Mouse (Mus musculus): ENCODE data around the gene Rgs8. TPM values are rescaled to one million over a fixed set of nuclear protein-coding genes. Genes with fewer than 3 reads are reported as not detected.
A peak's percentile ranks its signal among the peaks of the same experiment; 100 is the strongest.

Gene Rgs8
- total RNA-seq, 1 experiment: 0.31 TPM

- Histone ChIP-seq H3K9ac (ENCODE audit: insufficient read depth, low read depth, low read length, poor library complexity, severe bottlenecking) (no peak overlapping the region), H3K36me3 (ENCODE audit: control insufficient read depth, insufficient read depth, low read length, poor library complexity, severe bottlenecking) (no peaks in the 10 kb centered on the region), H3K4me3 (ENCODE audit: insufficient read depth in 1 of 2, low read depth in 1 of 2, low read length in 2 of 2, poor library complexity in 1 of 2, severe bottlenecking in 1 of 2) (no peak overlapping the region), H3K27ac (ENCODE audit: insufficient read depth, low read depth, low read length, poor library complexity, severe bottlenecking) (no peak overlapping the region), H3K9me3 (ENCODE audit: control insufficient read depth, insufficient read depth, low read depth, low read length) (no peaks in the 10 kb centered on the region), H3K4me1 (ENCODE audit: control insufficient read depth in 2 of 2, insufficient read depth in 2 of 2, low read length in 2 of 2, poor library complexity in 1 of 2) (peaks cover 0 to 3% of the 10 kb centered on the region in 2 experiments; a peak in 1 of 4 replicates)
- in situ Hi-C loops (cut with MboI; ENCODE audit: low sequenced_read_pairs in 2 of 2, unreplicated experiment in 2 of 2): no loop called here
- TF ChIP-seq ZC3H11A (IDR thresholded peaks at IDR 0.05; ENCODE audit: borderline replicate concordance, low read depth, low read length) (no peak), HCFC1 (IDR thresholded peaks at IDR 0.05; ENCODE audit: borderline replicate concordance, insufficient read depth, low read length) (no peak), CHD2 (IDR thresholded peaks at IDR 0.05; ENCODE audit: low read depth, low read length) (no peak), MAFK (IDR thresholded peaks at IDR 0.05; ENCODE audit: insufficient read depth, low read depth, low read length) (no peak), ZNF384 (IDR thresholded peaks at IDR 0.05; ENCODE audit: low read depth, low read length) (no peak)
- no peak for DNase-seq (ENCODE audit: low read depth, low spot score)
These were observed 15.0 kb downstream of the Rgs8 start for GRCm38 (mm10) chr1:153667781-153668180.

GRCm38 (mm10) chr1:153669086-153669485 lies 16.3 kb downstream of the Rgs8 start:
- Histone ChIP-seq H3K27ac (ENCODE audit: insufficient read depth, low read depth, low read length, poor library complexity, severe bottlenecking) (no peak overlapping the region), H3K36me3 (ENCODE audit: control insufficient read depth, insufficient read depth, low read length, poor library complexity, severe bottlenecking) (no peaks in the 10 kb centered on the region), H3K9me3 (ENCODE audit: control insufficient read depth, insufficient read depth, low read depth, low read length) (no peaks in the 10 kb centered on the region), H3K4me3 (ENCODE audit: insufficient read depth in 1 of 2, low read depth in 1 of 2, low read length in 2 of 2, poor library complexity in 1 of 2, severe bottlenecking in 1 of 2) (no peak overlapping the region), H3K4me1 (ENCODE audit: control insufficient read depth in 2 of 2, insufficient read depth in 2 of 2, low read length in 2 of 2, poor library complexity in 1 of 2) (peaks cover 0 to 3% of the 10 kb centered on the region in 2 experiments; a peak in 1 of 4 replicates), H3K9ac (ENCODE audit: insufficient read depth, low read depth, low read length, poor library complexity, severe bottlenecking) (no peak overlapping the region)
- no peak for TF ChIP-seq CHD2 (IDR thresholded peaks at IDR 0.05; ENCODE audit: low read depth, low read length)
- no peak for TF ChIP-seq ZC3H11A (IDR thresholded peaks at IDR 0.05; ENCODE audit: borderline replicate concordance, low read depth, low read length)
- no peak for TF ChIP-seq ZNF384 (IDR thresholded peaks at IDR 0.05; ENCODE audit: low read depth, low read length)
- no peak for TF ChIP-seq HCFC1 (IDR thresholded peaks at IDR 0.05; ENCODE audit: borderline replicate concordance, insufficient read depth, low read length)
- TF ChIP-seq MAFK (IDR thresholded peaks at IDR 0.05; ENCODE audit: insufficient read depth, low read depth, low read length): no peak
- in situ Hi-C loops (cut with MboI; ENCODE audit: low sequenced_read_pairs in 2 of 2, unreplicated experiment in 2 of 2): no loop called here
- DNase-seq (ENCODE audit: low read depth, low spot score): no peak

GRCm38 (mm10) chr1:153669728-153670127 lies 16.9 kb downstream of the Rgs8 start:
- Histone ChIP-seq H3K4me1 (ENCODE audit: control insufficient read depth in 2 of 2, insufficient read depth in 2 of 2, low read length in 2 of 2, poor library complexity in 1 of 2) (peaks cover 0 to 3% of the 10 kb centered on the region in 2 experiments; a peak in 1 of 4 replicates), H3K27ac (ENCODE audit: insufficient read depth, low read depth, low read length, poor library complexity, severe bottlenecking) (no peak overlapping the region), H3K9me3 (ENCODE audit: control insufficient read depth, insufficient read depth, low read depth, low read length) (no peaks in the 10 kb centered on the region), H3K4me3 (ENCODE audit: insufficient read depth in 1 of 2, low read depth in 1 of 2, low read length in 2 of 2, poor library complexity in 1 of 2, severe bottlenecking in 1 of 2) (no peak overlapping the region), H3K36me3 (ENCODE audit: control insufficient read depth, insufficient read depth, low read length, poor library complexity, severe bottlenecking) (no peaks in the 10 kb centered on the region), H3K9ac (ENCODE audit: insufficient read depth, low read depth, low read length, poor library complexity, severe bottlenecking) (no peak overlapping the region)
- in situ Hi-C loops (cut with MboI; ENCODE audit: low sequenced_read_pairs in 2 of 2, unreplicated experiment in 2 of 2): no loop called here
- DNase-seq (ENCODE audit: low read depth, low spot score): no peak
- TF ChIP-seq ZC3H11A (IDR thresholded peaks at IDR 0.05; ENCODE audit: borderline replicate concordance, low read depth, low read length) (no peak), MAFK (IDR thresholded peaks at IDR 0.05; ENCODE audit: insufficient read depth, low read depth, low read length) (no peak), CHD2 (IDR thresholded peaks at IDR 0.05; ENCODE audit: low read depth, low read length) (no peak), ZNF384 (IDR thresholded peaks at IDR 0.05; ENCODE audit: low read depth, low read length) (no peak)

GRCm38 (mm10) chr1:153671352-153671751 lies 18.5 kb downstream of the Rgs8 start:
- Histone ChIP-seq H3K36me3 (ENCODE audit: control insufficient read depth, insufficient read depth, low read length, poor library complexity, severe bottlenecking) (no peaks in the 10 kb centered on the region), H3K9ac (ENCODE audit: insufficient read depth, low read depth, low read length, poor library complexity, severe bottlenecking) (no peak overlapping the region), H3K4me1 (ENCODE audit: control insufficient read depth in 2 of 2, insufficient read depth in 2 of 2, low read length in 2 of 2, poor library complexity in 1 of 2) (peaks cover 0 to 3% of the 10 kb centered on the region in 2 experiments; a peak in 1 of 4 replicates), H3K9me3 (ENCODE audit: control insufficient read depth, insufficient read depth, low read depth, low read length) (no peaks in the 10 kb centered on the region), H3K4me3 (ENCODE audit: insufficient read depth in 1 of 2, low read depth in 1 of 2, low read length in 2 of 2, poor library complexity in 1 of 2, severe bottlenecking in 1 of 2) (no peak overlapping the region), H3K27ac (ENCODE audit: insufficient read depth, low read depth, low read length, poor library complexity, severe bottlenecking) (no peak overlapping the region)
- in situ Hi-C loops (cut with MboI; ENCODE audit: low sequenced_read_pairs in 2 of 2, unreplicated experiment in 2 of 2): no loop called here
- peak; percentile 90 for TF ChIP-seq MAFK (IDR thresholded peaks at IDR 0.05; ENCODE audit: insufficient read depth, low read depth, low read length)
- no peak for TF ChIP-seq ZNF384 (IDR thresholded peaks at IDR 0.05; ENCODE audit: low read depth, low read length)
- TF ChIP-seq CHD2 (IDR thresholded peaks at IDR 0.05; ENCODE audit: low read depth, low read length): no peak
- DNase-seq (ENCODE audit: low read depth, low spot score): no peak

GRCm38 (mm10) chr1:153672698-153673097 lies 19.9 kb downstream of the Rgs8 start:
- TF ChIP-seq ZNF384 (IDR thresholded peaks at IDR 0.05; ENCODE audit: low read depth, low read length) (no peak), MAFK (IDR thresholded peaks at IDR 0.05; ENCODE audit: insufficient read depth, low read depth, low read length) (no peak), HCFC1 (IDR thresholded peaks at IDR 0.05; ENCODE audit: borderline replicate concordance, insufficient read depth, low read length) (no peak), CHD2 (IDR thresholded peaks at IDR 0.05; ENCODE audit: low read depth, low read length) (no peak), ZC3H11A (IDR thresholded peaks at IDR 0.05; ENCODE audit: borderline replicate concordance, low read depth, low read length) (no peak)
- Histone ChIP-seq H3K36me3 (ENCODE audit: control insufficient read depth, insufficient read depth, low read length, poor library complexity, severe bottlenecking) (no peaks in the 10 kb centered on the region), H3K9ac (ENCODE audit: insufficient read depth, low read depth, low read length, poor library complexity, severe bottlenecking) (no peak overlapping the region), H3K4me3 (ENCODE audit: insufficient read depth in 1 of 2, low read depth in 1 of 2, low read length in 2 of 2, poor library complexity in 1 of 2, severe bottlenecking in 1 of 2) (no peak overlapping the region), H3K4me1 (ENCODE audit: control insufficient read depth in 2 of 2, insufficient read depth in 2 of 2, low read length in 2 of 2, poor library complexity in 1 of 2) (peaks cover 0 to 3% of the 10 kb centered on the region in 2 experiments; a peak in 2 of 4 replicates), H3K27ac (ENCODE audit: insufficient read depth, low read depth, low read length, poor library complexity, severe bottlenecking) (no peak overlapping the region), H3K9me3 (ENCODE audit: control insufficient read depth, insufficient read depth, low read depth, low read length) (no peaks in the 10 kb centered on the region)
- in situ Hi-C loops (cut with MboI; ENCODE audit: low sequenced_read_pairs in 2 of 2, unreplicated experiment in 2 of 2): no loop called here
- DNase-seq (ENCODE audit: low read depth, low spot score): no peak
